ENCODE assay signal across 11 mouse cellular contexts in genomic region chr17:78203478-78203877, GRCm38 (mm10). TPM values are rescaled to one million over a fixed set of nuclear protein-coding genes. Genes with fewer than 3 reads are reported as not detected.
DNase-seq lines count a peak whose midpoint lies in the region; ATAC-seq and TF ChIP-seq lines count a peak whose summit lies in the region.
"Had no signal": no experiment of that assay in that cellular context is flagged by ENCODE, and none has a peak within 500 bp of the region (broad histone marks: within the 10 kb centered on the region; RNA-seq: fewer than 3 reads in every experiment).

No protein-coding gene starts in this region.

- no peak for TF ChIP-seq EP300 in MEL (IDR thresholded peaks at IDR 0.05; ENCODE audit: low read depth in 1 of 2, low read length in 2 of 2)

- no peak for TF ChIP-seq CTCF in kidney, adult 2 months (conservative IDR thresholded peaks at IDR 0.05; ENCODE audit: insufficient read depth, insufficient read length, low read depth, low read length)
- peak in 1 of 3 experiments; percentile 30; a peak in 2 of 6 replicates for TF ChIP-seq CTCF in MEL (IDR thresholded peaks at IDR 0.05 in 2 of 3, conservative IDR thresholded peaks at IDR 0.05 in 1 of 3; ENCODE audit: control insufficient read depth in 1 of 3, insufficient read depth in 1 of 3, low read depth in 2 of 3, low read length in 3 of 3, poor library complexity in 1 of 3, severe bottlenecking in 1 of 3)

- no peak overlapping the region for H3K27ac ChIP-seq in kidney, adult 2 months (ENCODE audit: insufficient read depth, low read depth, low read length)
- H3K27ac ChIP-seq in MEL (ENCODE audit: control insufficient read depth, low read depth, low read length), result no peak overlapping the region
- no peak overlapping the region for H3K27ac ChIP-seq in embryonic facial prominence, embryonic 14.5 days (replicated peaks; ENCODE audit: low read depth, low read length)
- H3K27ac ChIP-seq in midbrain, embryonic 13.5 days, result no peak overlapping the region

- TF ChIP-seq RAD21 in MEL (IDR thresholded peaks at IDR 0.05; ENCODE audit: low read depth, low read length), result peak; percentile 37

- ATAC-seq in embryonic facial prominence, embryonic 14.5 days (ENCODE audit: low read depth), result no peak
- no peak for ATAC-seq in midbrain, embryonic 13.5 days
- ATAC-seq in erythroid progenitor cell, adult 5-6 weeks (replicated peaks; ENCODE audit: low FRiP score, poor library complexity, severe bottlenecking), result no peak

- peak overlapping the region; percentile 98; the same call in 1 of the 2 replicates for H3K4me2 ChIP-seq in embryonic facial prominence, embryonic 14.5 days (ENCODE audit: low read depth, low read length)
- peak overlapping the region; percentile 84 for H3K4me2 ChIP-seq in midbrain, embryonic 13.5 days (replicated peaks)

- H3K4me1 ChIP-seq in kidney, adult 2 months (ENCODE audit: control insufficient read depth, insufficient read depth, low read length), result peaks cover 35% of the 10 kb centered on the region
- no peaks in the 10 kb centered on the region for H3K4me1 ChIP-seq in MEL (ENCODE audit: control insufficient read depth in 1 of 2, insufficient read depth in 2 of 2, low read length in 2 of 2)
- peaks cover 40% of the 10 kb centered on the region for H3K4me1 ChIP-seq in embryonic facial prominence, embryonic 14.5 days (ENCODE audit: control insufficient read depth, insufficient read depth, low read length)
- H3K4me1 ChIP-seq in midbrain, embryonic 13.5 days (replicated peaks), result peaks cover 58% of the 10 kb centered on the region

- no peaks in the 10 kb centered on the region for H3K36me3 ChIP-seq in kidney, adult 2 months (ENCODE audit: control insufficient read depth, insufficient read depth, low read length)
- H3K36me3 ChIP-seq in MEL (ENCODE audit: control insufficient read depth in 1 of 2, insufficient read depth in 2 of 2, low read length in 2 of 2), result no peaks in the 10 kb centered on the region
- H3K36me3 ChIP-seq in embryonic facial prominence, embryonic 14.5 days (ENCODE audit: control insufficient read depth, insufficient read depth, low read length), result no peaks in the 10 kb centered on the region
- H3K36me3 ChIP-seq in midbrain, embryonic 13.5 days, result no peaks in the 10 kb centered on the region

- H3K4me3 ChIP-seq in kidney, adult 2 months (ENCODE audit: insufficient read depth, low read depth, low read length), result no peak overlapping the region
- no peak overlapping the region for H3K4me3 ChIP-seq in MEL (ENCODE audit: control insufficient read depth in 1 of 2, insufficient read depth in 1 of 2, low read depth in 2 of 2, low read length in 2 of 2)
- H3K4me3 ChIP-seq in embryonic facial prominence, embryonic 14.5 days (ENCODE audit: low read depth, low read length), result peak overlapping the region; percentile 90; the same call in 1 of the 2 replicates
- H3K4me3 ChIP-seq in midbrain, embryonic 13.5 days (replicated peaks), result peak overlapping the region; percentile 90

- H3K79me2 ChIP-seq in MEL (ENCODE audit: control insufficient read depth, insufficient read depth, low read length, poor library complexity), result no peaks in the 10 kb centered on the region

- TF ChIP-seq POLR2A in kidney, adult 2 months (IDR thresholded peaks at IDR 0.05; ENCODE audit: low read depth, low read length), result no peak
- TF ChIP-seq POLR2A in MEL (IDR thresholded peaks at IDR 0.05; ENCODE audit: control insufficient read depth in 1 of 2, insufficient read depth in 1 of 2, low read depth in 1 of 2, low read length in 2 of 2, poor library complexity in 1 of 2), result no peak

- H3K9me3 ChIP-seq in MEL (replicated peaks; ENCODE audit: insufficient read depth, low read length), result no peaks in the 10 kb centered on the region
- H3K9me3 ChIP-seq in embryonic facial prominence, embryonic 14.5 days (ENCODE audit: control insufficient read depth, low read length), result no peaks in the 10 kb centered on the region
- H3K9me3 ChIP-seq in midbrain, embryonic 13.5 days, result no peaks in the 10 kb centered on the region

- no peak overlapping the region for H3K9ac ChIP-seq in MEL (ENCODE audit: control insufficient read depth, low read depth, low read length, poor library complexity, severe bottlenecking)
- no peak overlapping the region for H3K9ac ChIP-seq in embryonic facial prominence, embryonic 14.5 days (ENCODE audit: low read depth, low read length)
- H3K9ac ChIP-seq in midbrain, embryonic 13.5 days (replicated peaks), result no peak overlapping the region

- H3K27me3 ChIP-seq in kidney, adult 2 months (replicated peaks; ENCODE audit: control insufficient read depth, insufficient read depth, low read length), result no peaks in the 10 kb centered on the region
- H3K27me3 ChIP-seq in MEL (ENCODE audit: control insufficient read depth in 1 of 2, insufficient read depth in 2 of 2, low read length in 2 of 2), result no peaks in the 10 kb centered on the region
- no peaks in the 10 kb centered on the region for H3K27me3 ChIP-seq in embryonic facial prominence, embryonic 14.5 days (replicated peaks; ENCODE audit: control insufficient read depth, insufficient read depth, low read length)
- H3K27me3 ChIP-seq in midbrain, embryonic 13.5 days, result no peaks in the 10 kb centered on the region; the same call in 1 of the 2 replicates

- WGBS in kidney, adult 2 months, result 47% methylated on average over 5 of the region's 5 CpGs
- 43% methylated on average over 5 of the region's 5 CpGs for WGBS in embryonic facial prominence, embryonic 14.5 days
- WGBS in midbrain, embryonic 13.5 days, result 40% methylated on average over 5 of the region's 5 CpGs

- peak; percentile 10 for DNase-seq in kidney, adult 2 months
- DNase-seq in kidney, adult 8-10 months, result no peak
- no peak for DNase-seq in MEL (ENCODE audit: low read depth, low spot score)
- DNase-seq in embryonic facial prominence, embryonic 14.5 days (ENCODE audit: low spot score), result peak; percentile 57
- no peak for DNase-seq in adipocyte (ENCODE audit: low spot score)
- no peak for DNase-seq in cerebellum, adult 11 months
- DNase-seq: kidney, postnatal 36 days; lung, postnatal 10 days; thymus, postnatal 25 days had no signal

TF ChIP-seq in MEL, 35 proteins besides CTCF, POLR2A, EP300 and RAD21:
- TF ChIP-seq SMC3 (IDR thresholded peaks at IDR 0.05; ENCODE audit: low read depth, low read length) (peak; percentile 32), ELF1 (IDR thresholded peaks at IDR 0.05; ENCODE audit: low read depth, low read length) (no peak), ZC3H11A (IDR thresholded peaks at IDR 0.05; ENCODE audit: low read depth, low read length) (peak; percentile 17; the same call in 1 of the 2 replicates)
TF ChIP-seq in MEL: peak in this region for 2.

RNA-seq across cellular contexts. Expression of gene Crim1, which starts 3.4 kb away (rescaled TPM):
- polyA plus RNA-seq in kidney, adult 2 months (2012; rRNA removed), result 54.2 and 64.9 TPM in 2 replicates
- not detected in 2 replicates for total RNA-seq in MEL (2012; rRNA removed)
- not detected for polyA plus RNA-seq in MEL (2012; ENCODE audit: insufficient read depth in 1 of 2, insufficient read length in 2 of 2, low read depth in 1 of 2, low replicate concordance in 2 of 2, missing spikeins in 1 of 2)
- 6.3 and 7.2 TPM in 2 replicates for polyA plus RNA-seq in embryonic facial prominence, embryonic 14.5 days (2014; fragmentation: Nextera tagmentation; extraction: Ambion mirVana)
- polyA plus RNA-seq in midbrain, embryonic 13.5 days (2015; fragmentation: Nextera tagmentation; extraction: Ambion mirVana), result 5.4 and 6.4 TPM in 2 replicates
- 0.36 and 0.84 TPM in 2 replicates for total RNA-seq in erythroid progenitor cell, adult 5-6 weeks (2015; ENCODE audit: low replicate concordance)
- 2.1 TPM in 1 of 2 replicates, not detected in the other for total RNA-seq in erythroid progenitor cell, adult 5-6 weeks (2017; ENCODE audit: low replicate concordance)

Comparison
In these comparisons a context has a peak if more than half of its experiments do, and no peak if none do; other contexts are left out.
1. DNase-seq: peak in kidney, adult 2 months (single experiment) and embryonic facial prominence, embryonic 14.5 days (single experiment); none in kidney, adult 8-10 months (0 of 2), MEL (single experiment), adipocyte (single experiment) and cerebellum, adult 11 months (single experiment).
2. H3K4me3 ChIP-seq: peak in embryonic facial prominence, embryonic 14.5 days (single experiment) and midbrain, embryonic 13.5 days (single experiment); none in kidney, adult 2 months (single experiment) and MEL (0 of 2).